Mouse (Mus musculus): ENCODE measurements around the gene Bmp8a. TPM values are rescaled to one million over a fixed set of nuclear protein-coding genes. Genes with fewer than 3 reads are reported as not detected.
"Not testable (repeated sequence)": the region's sequence is repeated elsewhere in the genome, so short reads cannot be mapped to it uniquely, and the experiment has no call there.

Bmp8a gene
- polyA plus RNA-seq, 1 experiment from 2014 or later: 0.46 TPM

GRCm38 (mm10) chr4:123327630-123328029, 15.4 kb downstream of the Bmp8a start:
- H3K4me3 ChIP-seq: no peak overlapping the region
- WGBS: 51% methylated on average over 3 of the region's 3 CpGs

DNA sequence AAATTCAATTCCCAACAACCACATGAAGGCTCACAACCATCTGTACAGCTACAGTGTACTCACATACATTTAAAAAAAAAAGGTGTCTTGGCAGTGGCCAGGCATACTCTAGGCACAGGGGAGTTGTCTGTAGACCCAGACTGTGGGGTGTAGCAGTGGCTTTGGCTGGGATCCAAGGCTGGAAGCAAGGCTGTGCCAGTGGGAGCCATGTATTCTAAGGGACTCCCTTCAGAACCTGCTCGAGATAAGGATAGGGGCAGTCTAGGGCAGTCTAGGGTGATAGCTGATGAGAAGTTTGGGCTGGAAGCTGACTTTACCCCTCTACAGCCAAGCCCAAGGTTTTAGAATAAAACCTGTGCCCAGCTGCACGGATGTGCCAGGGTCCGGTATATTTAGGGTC, 17.0 kb downstream of the Bmp8a start:
- WGBS: 63% methylated on average over 3 of the region's 3 CpGs
- ATAC-seq (ENCODE audit: borderline replicate concordance, extremely low read depth, low FRiP score, low TSS enrichment): 0 out of 2 replicates have a peak, but pooled peaks have one; percentile 17
- H3K4me1 ChIP-seq: no peaks in the 10 kb centered on the region

More at GRCm38 (mm10) chr4:123327630-123328029, 15.4 kb downstream of the Bmp8a start:
- Histone ChIP-seq H3K4me2 (no peak overlapping the region), H3K36me3 (no peaks in the 10 kb centered on the region), H3K9ac (no peak overlapping the region), H3K4me1 (no peaks in the 10 kb centered on the region), H3K9me3 (no peaks in the 10 kb centered on the region), H3K27me3 (peaks cover 11% of the 10 kb centered on the region), H3K27ac (no peak overlapping the region)
- ATAC-seq (ENCODE audit: borderline replicate concordance, extremely low read depth, low FRiP score, low TSS enrichment): no peak

DNA sequence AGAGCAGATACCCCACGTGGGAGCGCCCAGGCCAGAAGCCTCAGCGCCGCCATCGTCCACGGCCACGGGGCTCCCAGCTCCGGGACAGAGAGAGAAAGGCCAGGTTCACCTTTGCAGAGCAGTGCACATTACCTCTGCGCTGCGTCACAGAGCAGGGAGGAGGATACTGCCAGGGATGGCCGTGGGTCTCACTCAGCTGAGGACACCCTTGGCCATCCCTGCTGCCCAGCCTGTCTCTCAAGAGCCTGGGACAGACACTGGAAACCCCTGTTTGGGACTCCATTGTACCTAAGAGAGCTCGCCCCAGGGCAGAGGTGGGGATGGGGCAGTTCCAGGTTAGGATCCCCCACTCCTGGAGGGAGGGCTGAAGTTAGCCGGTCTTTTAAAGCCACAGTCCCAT, 19.5 kb downstream of the Bmp8a start, which contains the start of gene Oxct2a:
TSS of gene Oxct2a (minus strand) at position 101 of the 400 bp plus-strand sequence.
- no peak for ATAC-seq (ENCODE audit: borderline replicate concordance, extremely low read depth, low FRiP score, low TSS enrichment)
- Histone ChIP-seq H3K9me3 (no peaks in the 10 kb centered on the region), H3K4me1 (no peaks in the 10 kb centered on the region), H3K27ac (no peak within 1 kb of the TSS), H3K4me2 (peak within 1 kb of the TSS; percentile 48), H3K36me3 (no peaks in the 10 kb centered on the region), H3K4me3 (peak within 1 kb of the TSS; percentile 26), H3K9ac (no peak within 1 kb of the TSS), H3K27me3 (peaks cover 18% of the 10 kb centered on the region)
- WGBS: 9% methylated on average over 13 of the region's 13 CpGs

More for the DNA sequence above, 17.0 kb downstream of the Bmp8a start:
- no peak overlapping the region for H3K4me3 ChIP-seq
- no peak overlapping the region for H3K4me2 ChIP-seq
- H3K27ac ChIP-seq: no peak overlapping the region
- no peaks in the 10 kb centered on the region for H3K9me3 ChIP-seq
- H3K9ac ChIP-seq: no peak overlapping the region
- no peaks in the 10 kb centered on the region for H3K36me3 ChIP-seq
- H3K27me3 ChIP-seq: peaks cover 18% of the 10 kb centered on the region

GRCm38 (mm10) chr4:123322910-123323309, 20.1 kb downstream of the Bmp8a start:
- not testable (repeated sequence) for ATAC-seq (ENCODE audit: borderline replicate concordance, extremely low read depth, low FRiP score, low TSS enrichment); H3K9ac ChIP-seq; H3K36me3 ChIP-seq; H3K27ac ChIP-seq; H3K4me1 ChIP-seq; H3K9me3 ChIP-seq
- Histone ChIP-seq H3K4me3 (peak overlapping the region; percentile 26), H3K27me3 (peaks cover 18% of the 10 kb centered on the region), H3K4me2 (peak overlapping the region; percentile 48)
- WGBS: 11% methylated on average over 22 of the region's 38 CpGs

DNA sequence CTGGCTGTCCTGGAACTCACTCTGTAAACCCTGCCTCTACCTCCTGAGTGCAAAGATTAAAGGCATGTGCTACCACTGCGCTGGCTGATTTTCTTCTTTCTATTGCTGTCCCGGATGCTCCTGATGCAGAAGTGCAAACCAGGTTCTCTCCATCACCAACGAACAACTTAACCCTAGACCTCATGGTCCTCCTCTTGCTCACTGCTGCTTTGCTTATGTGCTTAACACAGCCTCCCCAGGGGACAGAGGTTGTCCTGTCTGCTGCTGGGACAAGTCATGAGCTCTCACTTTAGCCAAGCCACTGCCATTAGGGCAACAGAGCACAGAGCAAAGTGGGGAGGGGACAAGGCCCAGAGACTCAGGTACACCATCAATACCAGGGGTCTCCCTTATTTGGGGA, 28.6 kb downstream of the Bmp8a start:
- ATAC-seq (ENCODE audit: borderline replicate concordance, extremely low read depth, low FRiP score, low TSS enrichment): no peak
- 80% methylated on average over 3 of the region's 3 CpGs for WGBS
- no peaks in the 10 kb centered on the region for H3K9me3 ChIP-seq
- no peak overlapping the region for H3K9ac ChIP-seq
- H3K27ac ChIP-seq: no peak overlapping the region
- no peaks in the 10 kb centered on the region for H3K27me3 ChIP-seq
- no peak overlapping the region for H3K4me2 ChIP-seq
- no peaks in the 10 kb centered on the region for H3K36me3 ChIP-seq
- no peaks in the 10 kb centered on the region for H3K4me1 ChIP-seq
- no peak overlapping the region for H3K4me3 ChIP-seq

DNA sequence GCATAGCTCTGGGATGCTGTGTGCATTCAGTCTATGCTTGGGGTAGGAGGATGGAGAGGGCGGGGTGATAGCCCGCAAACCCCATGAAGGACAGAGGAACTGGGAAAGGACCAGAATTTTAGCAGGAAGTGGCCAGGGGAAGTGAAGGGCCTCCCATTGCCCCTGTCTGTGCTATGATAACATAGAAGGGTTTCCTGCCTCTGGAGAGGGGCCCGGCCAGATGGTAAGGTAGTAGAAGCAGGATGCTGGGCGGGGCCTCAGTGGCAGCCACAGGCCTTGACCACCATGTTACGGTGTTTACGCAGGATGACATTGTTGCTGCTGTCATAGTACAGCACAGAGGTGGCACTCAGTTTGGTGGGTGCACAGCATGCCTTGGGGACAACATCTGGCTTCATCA, 30.0 kb downstream of the Bmp8a start:
- no peak for ATAC-seq (ENCODE audit: borderline replicate concordance, extremely low read depth, low FRiP score, low TSS enrichment)

GRCm38 (mm10) chr4:123311845-123312244, 31.2 kb downstream of the Bmp8a start:
- Histone ChIP-seq H3K9me3 (no peaks in the 10 kb centered on the region), H3K4me3 (no peak overlapping the region), H3K36me3 (no peaks in the 10 kb centered on the region), H3K4me1 (no peaks in the 10 kb centered on the region), H3K9ac (no peak overlapping the region), H3K27ac (no peak overlapping the region), H3K4me2 (no peak overlapping the region), H3K27me3 (no peaks in the 10 kb centered on the region)
- WGBS: 63% methylated on average over 7 of the region's 7 CpGs
- no peak for ATAC-seq (ENCODE audit: borderline replicate concordance, extremely low read depth, low FRiP score, low TSS enrichment)

More for the DNA sequence above, 30.0 kb downstream of the Bmp8a start:
- Histone ChIP-seq H3K4me2 (no peak overlapping the region), H3K4me1 (no peaks in the 10 kb centered on the region), H3K36me3 (no peaks in the 10 kb centered on the region), H3K4me3 (no peak overlapping the region), H3K9ac (no peak overlapping the region), H3K27ac (no peak overlapping the region), H3K27me3 (no peaks in the 10 kb centered on the region), H3K9me3 (no peaks in the 10 kb centered on the region)
- WGBS: 72% methylated on average over 6 of the region's 6 CpGs

DNA sequence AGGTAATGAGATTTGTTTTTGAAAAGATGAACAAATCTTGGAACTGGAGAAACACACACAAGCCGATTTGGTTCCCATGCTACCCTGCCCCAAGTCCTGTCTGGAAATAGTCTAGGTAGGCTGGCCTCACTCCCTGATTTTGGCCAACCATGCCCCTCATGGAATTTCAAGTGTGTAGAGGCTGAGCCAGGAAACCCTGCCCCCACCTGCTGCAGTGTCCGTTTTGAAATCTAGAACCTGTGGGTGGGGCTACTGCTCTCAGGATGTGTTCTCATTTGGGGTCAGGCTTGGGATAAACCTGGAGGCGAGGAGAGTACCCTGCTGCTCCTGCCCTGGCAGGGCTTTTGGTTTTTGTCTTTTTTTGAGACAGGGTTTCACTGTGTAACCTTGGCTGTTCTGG, 34.8 kb downstream of the Bmp8a start:
- Histone ChIP-seq H3K9ac (no peak overlapping the region), H3K36me3 (peaks cover 5% of the 10 kb centered on the region), H3K4me3 (no peak overlapping the region), H3K27me3 (no peaks in the 10 kb centered on the region), H3K4me1 (peaks cover 4% of the 10 kb centered on the region; the same call in 1 of the 2 replicates), H3K4me2 (no peak overlapping the region), H3K9me3 (no peaks in the 10 kb centered on the region), H3K27ac (no peak overlapping the region)
- 27% methylated on average over 3 of the region's 3 CpGs for WGBS
- ATAC-seq (ENCODE audit: borderline replicate concordance, extremely low read depth, low FRiP score, low TSS enrichment): no peak

GRCm38 (mm10) chr4:123306999-123307398, 36.1 kb downstream of the Bmp8a start:
- no peak for ATAC-seq (ENCODE audit: borderline replicate concordance, extremely low read depth, low FRiP score, low TSS enrichment)
- WGBS: 85% methylated on average over 10 of the region's 10 CpGs
- Histone ChIP-seq H3K4me3 (no peak overlapping the region), H3K9ac (no peak overlapping the region), H3K4me2 (no peak overlapping the region), H3K27ac (no peak overlapping the region), H3K36me3 (peaks cover 17% of the 10 kb centered on the region), H3K4me1 (peaks cover 4% of the 10 kb centered on the region; the same call in 1 of the 2 replicates), H3K9me3 (no peaks in the 10 kb centered on the region), H3K27me3 (no peaks in the 10 kb centered on the region)

- WGBS: 16% methylated on average over 3 of the region's 3 CpGs
- H3K9ac ChIP-seq: no peak overlapping the region
- no peaks in the 10 kb centered on the region for H3K27me3 ChIP-seq
- H3K9me3 ChIP-seq: no peaks in the 10 kb centered on the region
- no peak overlapping the region for H3K27ac ChIP-seq
- peak; percentile 56; the same call in 1 of the 2 replicates for ATAC-seq (ENCODE audit: borderline replicate concordance, extremely low read depth, low FRiP score, low TSS enrichment)
- peaks cover 4% of the 10 kb centered on the region; the same call in 1 of the 2 replicates for H3K4me1 ChIP-seq
- H3K4me2 ChIP-seq: no peak overlapping the region
- no peak overlapping the region for H3K4me3 ChIP-seq
- H3K36me3 ChIP-seq: peaks cover 23% of the 10 kb centered on the region
Observed at GRCm38 (mm10) chr4:123305789-123306188, 37.3 kb downstream of the Bmp8a start.

DNA sequence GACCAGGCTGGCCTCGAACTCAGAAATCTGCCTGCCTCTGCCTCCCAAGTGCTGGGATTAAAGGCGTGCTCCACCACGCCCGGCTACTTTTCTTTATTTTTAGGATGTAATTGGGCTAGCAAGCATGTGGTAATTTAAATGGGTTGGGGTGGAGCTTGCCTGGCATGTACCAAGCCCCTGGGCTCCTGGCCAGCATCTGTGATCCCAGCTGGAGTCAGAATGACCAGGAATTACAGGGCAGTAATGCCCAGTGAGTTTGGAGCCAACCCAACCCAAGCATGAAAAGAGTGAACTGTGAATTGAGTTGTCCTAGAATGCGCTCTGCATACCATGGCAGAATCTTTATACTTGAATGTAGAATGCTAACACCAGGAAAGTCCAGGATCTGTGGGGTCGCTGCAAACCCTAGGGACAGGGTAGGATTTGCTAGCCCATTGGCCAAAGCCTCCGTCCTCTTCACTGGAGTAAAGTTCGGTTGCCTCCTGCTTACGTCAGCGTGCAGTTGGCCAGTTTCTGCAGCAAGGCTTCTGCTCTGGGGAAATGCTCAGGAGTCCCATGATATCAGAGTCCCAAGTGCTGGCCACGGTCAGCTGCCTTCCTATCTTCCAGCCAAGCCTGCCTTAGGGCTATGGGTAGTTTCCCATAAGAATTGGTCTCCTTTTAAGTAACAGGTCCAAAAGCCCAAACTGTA, 43.9 kb downstream of the Bmp8a start:
- H3K9ac ChIP-seq: no peak overlapping the region
- H3K9me3 ChIP-seq: no peaks in the 10 kb centered on the region
- no peaks in the 10 kb centered on the region for H3K27me3 ChIP-seq
- peaks cover 82% of the 10 kb centered on the region for H3K36me3 ChIP-seq
- no peak for ATAC-seq (ENCODE audit: borderline replicate concordance, extremely low read depth, low FRiP score, low TSS enrichment)
- no peak overlapping the region for H3K4me2 ChIP-seq
- H3K4me3 ChIP-seq: no peak overlapping the region
- 92% methylated on average over 11 of the region's 11 CpGs for WGBS
- H3K4me1 ChIP-seq: no peaks in the 10 kb centered on the region
- no peak overlapping the region for H3K27ac ChIP-seq

DNA sequence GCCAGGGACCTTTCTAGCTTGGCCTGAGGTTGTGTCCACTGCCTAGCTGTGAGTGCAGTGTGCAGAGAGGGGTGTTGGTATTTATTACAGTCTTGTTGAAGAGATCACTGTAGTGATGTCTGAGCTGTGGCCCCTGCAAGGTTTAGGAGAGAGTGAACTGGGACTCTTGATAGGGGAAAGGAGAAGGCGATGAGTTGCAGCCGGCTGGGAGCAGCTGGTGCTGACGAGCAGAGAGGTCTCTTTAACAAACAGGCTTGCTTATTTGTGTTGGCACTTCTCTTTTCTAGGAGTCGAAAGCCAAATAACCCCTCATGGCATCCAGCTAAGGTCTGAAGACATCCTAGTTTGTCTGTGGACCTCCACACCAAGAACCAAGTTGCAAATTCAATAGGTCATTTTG, 44.8 kb downstream of the Bmp8a start:
- WGBS: 73% methylated on average over 4 of the region's 4 CpGs
- Histone ChIP-seq H3K4me1 (no peaks in the 10 kb centered on the region), H3K4me2 (no peak overlapping the region), H3K9ac (no peak overlapping the region), H3K9me3 (no peaks in the 10 kb centered on the region), H3K27me3 (no peaks in the 10 kb centered on the region), H3K36me3 (peaks cover 85% of the 10 kb centered on the region), H3K4me3 (no peak overlapping the region), H3K27ac (no peak overlapping the region)
- ATAC-seq (ENCODE audit: borderline replicate concordance, extremely low read depth, low FRiP score, low TSS enrichment): no peak
